Mouse (Mus musculus): ENCODE measurements around the gene Unc119. TPM values are rescaled to one million over a fixed set of nuclear protein-coding genes. Genes with fewer than 3 reads are reported as not detected.

Gene Unc119
- total and polyA plus RNA-seq, 2 experiments from 2014 or later = 79.6 to 141 TPM

- no peak for TF ChIP-seq CTCF (IDR thresholded peaks at IDR 0.05)
- H3K4me2 ChIP-seq (ENCODE audit: low read depth, low read length, poor library complexity, severe bottlenecking) = no peak overlapping the region
- no peak overlapping the region for H3K9ac ChIP-seq (replicated peaks; ENCODE audit: low read length, poor library complexity, severe bottlenecking)
- H3K36me3 ChIP-seq (ENCODE audit: insufficient read depth, low read length) = peaks cover 30% of the 10 kb centered on the region
- 75% methylated on average over 7 of the region's 7 CpGs for WGBS
- no peak for ATAC-seq (ENCODE audit: low FRiP score)
- no peak for DNase-seq (ENCODE audit: low spot score)
- no peaks in the 10 kb centered on the region for H3K9me3 ChIP-seq (ENCODE audit: low read length)
- H3K4me3 ChIP-seq (ENCODE audit: low read depth, low read length) = no peak overlapping the region
- H3K4me1 ChIP-seq (ENCODE audit: insufficient read depth, low read length) = peaks cover 16% of the 10 kb centered on the region; the same call in 1 of the 2 replicates
- peak overlapping the region; percentile 6; the same call in 1 of the 2 replicates for H3K27ac ChIP-seq (ENCODE audit: low read depth, low read length)
- no peaks in the 10 kb centered on the region for H3K27me3 ChIP-seq (ENCODE audit: insufficient read depth, low read length)
Observed at GRCm38 (mm10) chr11:78345801-78346200, 2.5 kb downstream of the Unc119 start.

- no peak for DNase-seq (ENCODE audit: low spot score)
- ATAC-seq (ENCODE audit: low FRiP score) = no peak
- Histone ChIP-seq H3K27me3 (ENCODE audit: insufficient read depth, low read length) (no peaks in the 10 kb centered on the region), H3K9me3 (ENCODE audit: low read length) (no peaks in the 10 kb centered on the region), H3K36me3 (ENCODE audit: insufficient read depth, low read length) (peaks cover 23% of the 10 kb centered on the region), H3K4me3 (ENCODE audit: low read depth, low read length) (no peak overlapping the region), H3K4me1 (ENCODE audit: insufficient read depth, low read length) (peaks cover 16% of the 10 kb centered on the region; the same call in 1 of the 2 replicates), H3K27ac (ENCODE audit: low read depth, low read length) (no peak overlapping the region), H3K9ac (replicated peaks; ENCODE audit: low read length, poor library complexity, severe bottlenecking) (no peak overlapping the region), H3K4me2 (ENCODE audit: low read depth, low read length, poor library complexity, severe bottlenecking) (no peak overlapping the region)
- TF ChIP-seq CTCF (IDR thresholded peaks at IDR 0.05) = no peak
- WGBS = 54% methylated on average over 6 of the region's 6 CpGs
Observed at GRCm38 (mm10) chr11:78346326-78347069, 3.2 kb downstream of the Unc119 start.

- no peak overlapping the region for H3K4me2 ChIP-seq (ENCODE audit: low read depth, low read length, poor library complexity, severe bottlenecking)
- no peak overlapping the region for H3K4me3 ChIP-seq (ENCODE audit: low read depth, low read length)
- no peaks in the 10 kb centered on the region for H3K27me3 ChIP-seq (ENCODE audit: insufficient read depth, low read length)
- peak; percentile 84 for DNase-seq (ENCODE audit: low spot score)
- H3K27ac ChIP-seq (ENCODE audit: low read depth, low read length) = no peak overlapping the region
- 92% methylated on average over 10 of the region's 10 CpGs for WGBS
- TF ChIP-seq CTCF (IDR thresholded peaks at IDR 0.05) = peak; percentile 90
- H3K36me3 ChIP-seq (ENCODE audit: insufficient read depth, low read length) = peaks cover 21% of the 10 kb centered on the region; the same call in 1 of the 2 replicates
- peaks cover 16% of the 10 kb centered on the region; the same call in 1 of the 2 replicates for H3K4me1 ChIP-seq (ENCODE audit: insufficient read depth, low read length)
- H3K9me3 ChIP-seq (ENCODE audit: low read length) = no peaks in the 10 kb centered on the region
- no peak for ATAC-seq (ENCODE audit: low FRiP score)
- no peak overlapping the region for H3K9ac ChIP-seq (replicated peaks; ENCODE audit: low read length, poor library complexity, severe bottlenecking)
Observed at GRCm38 (mm10) chr11:78347070-78347754, 3.9 kb downstream of the Unc119 start.

- DNase-seq (ENCODE audit: low spot score) = no peak
- peaks cover 16% of the 10 kb centered on the region; the same call in 1 of the 2 replicates for H3K4me1 ChIP-seq (ENCODE audit: insufficient read depth, low read length)
- H3K4me3 ChIP-seq (ENCODE audit: low read depth, low read length) = no peak overlapping the region
- no peak for TF ChIP-seq CTCF (IDR thresholded peaks at IDR 0.05)
- ATAC-seq (ENCODE audit: low FRiP score) = no peak
- no peak overlapping the region for H3K4me2 ChIP-seq (ENCODE audit: low read depth, low read length, poor library complexity, severe bottlenecking)
- 85% methylated on average over 9 of the region's 9 CpGs for WGBS
- no peaks in the 10 kb centered on the region for H3K9me3 ChIP-seq (ENCODE audit: low read length)
- H3K36me3 ChIP-seq (ENCODE audit: insufficient read depth, low read length) = peaks cover 21% of the 10 kb centered on the region; the same call in 1 of the 2 replicates
- no peak overlapping the region for H3K9ac ChIP-seq (replicated peaks; ENCODE audit: low read length, poor library complexity, severe bottlenecking)
- no peaks in the 10 kb centered on the region for H3K27me3 ChIP-seq (ENCODE audit: insufficient read depth, low read length)
- H3K27ac ChIP-seq (ENCODE audit: low read depth, low read length) = no peak overlapping the region
Observed at GRCm38 (mm10) chr11:78347908-78348307, 4.6 kb downstream of the Unc119 start.

GRCm38 (mm10) chr11:78348474-78348873 is 5.2 kb downstream of the Unc119 start:
- TF ChIP-seq CTCF (IDR thresholded peaks at IDR 0.05) = no peak
- Histone ChIP-seq H3K27me3 (ENCODE audit: insufficient read depth, low read length) (no peaks in the 10 kb centered on the region), H3K4me2 (ENCODE audit: low read depth, low read length, poor library complexity, severe bottlenecking) (no peak overlapping the region), H3K9ac (replicated peaks; ENCODE audit: low read length, poor library complexity, severe bottlenecking) (no peak overlapping the region), H3K9me3 (ENCODE audit: low read length) (no peaks in the 10 kb centered on the region), H3K4me3 (ENCODE audit: low read depth, low read length) (no peak overlapping the region), H3K36me3 (ENCODE audit: insufficient read depth, low read length) (peaks cover 21% of the 10 kb centered on the region; the same call in 1 of the 2 replicates), H3K4me1 (ENCODE audit: insufficient read depth, low read length) (peaks cover 16% of the 10 kb centered on the region; the same call in 1 of the 2 replicates), H3K27ac (ENCODE audit: low read depth, low read length) (no peak overlapping the region)
- DNase-seq (ENCODE audit: low spot score) (no peak), ATAC-seq (ENCODE audit: low FRiP score) (no peak)
- WGBS = 65% methylated on average over 7 of the region's 7 CpGs

Measured in midbrain, postnatal 0 days (tissue).